Mouse (Mus musculus): ENCODE measurements around the gene Babam2.
A peak's percentile ranks its signal among the peaks of the same experiment; 100 is the strongest.

Babam2 gene

GRCm38 (mm10) chr5:31697644-31698296 is at the start of gene Babam2:
TSS of gene Babam2 (plus strand) at chr5:31697684.
- DNase-seq (ENCODE audit: low spot score in 2 of 2): peak; percentile 83

- no peak for DNase-seq (ENCODE audit: low spot score in 2 of 2)
Measured at GRCm38 (mm10) chr5:31650518-31651288, 46.8 kb upstream of the Babam2 start.

- no peak for DNase-seq (ENCODE audit: low spot score in 2 of 2)
Measured at GRCm38 (mm10) chr5:31655688-31656190, 41.7 kb upstream of the Babam2 start.

- no peak for DNase-seq (ENCODE audit: low spot score in 2 of 2)
Measured at GRCm38 (mm10) chr5:31666176-31666575, 31.3 kb upstream of the Babam2 start.

- no peak for DNase-seq (ENCODE audit: low spot score in 2 of 2)
Measured at GRCm38 (mm10) chr5:31668325-31668968, 29.0 kb upstream of the Babam2 start.

GRCm38 (mm10) chr5:31669984-31670383 is 27.5 kb upstream of the Babam2 start:
- no peak for DNase-seq (ENCODE audit: low spot score in 2 of 2)

GRCm38 (mm10) chr5:31671137-31671536 is 26.3 kb upstream of the Babam2 start:
- no peak for DNase-seq (ENCODE audit: low spot score in 2 of 2)

- DNase-seq (ENCODE audit: low spot score in 2 of 2): no peak
Measured at GRCm38 (mm10) chr5:31673431-31673830, 24.1 kb upstream of the Babam2 start.

GRCm38 (mm10) chr5:31678000-31678399 is 19.5 kb upstream of the Babam2 start:
- no peak for DNase-seq (ENCODE audit: low spot score in 2 of 2)

- DNase-seq (ENCODE audit: low spot score in 2 of 2): no peak
Measured at GRCm38 (mm10) chr5:31680183-31680582, 17.3 kb upstream of the Babam2 start.

GRCm38 (mm10) chr5:31682305-31682704 is 15.2 kb upstream of the Babam2 start:
- no peak for DNase-seq (ENCODE audit: low spot score in 2 of 2)

GRCm38 (mm10) chr5:31686040-31686439 is 11.4 kb upstream of the Babam2 start:
- DNase-seq (ENCODE audit: low spot score in 2 of 2): no peak

GRCm38 (mm10) chr5:31687972-31688371 is 9.5 kb upstream of the Babam2 start:
- no peak for DNase-seq (ENCODE audit: low spot score in 2 of 2)

- DNase-seq (ENCODE audit: low spot score in 2 of 2): no peak
Measured at GRCm38 (mm10) chr5:31693191-31693590, 4.3 kb upstream of the Babam2 start.

- DNase-seq (ENCODE audit: low spot score in 2 of 2): no peak
Measured at GRCm38 (mm10) chr5:31696971-31697643, 377 bp upstream of the Babam2 start, which contains the start of gene Rbks. TSS of gene Rbks (minus strand) at chr5:31697627.

GRCm38 (mm10) chr5:31698297-31698726 is 828 bp downstream of the Babam2 start:
- DNase-seq (ENCODE audit: low spot score in 2 of 2): peak; percentile 74 to 83

GRCm38 (mm10) chr5:31698931-31699330 is 1.4 kb downstream of the Babam2 start:
- no peak for DNase-seq (ENCODE audit: low spot score in 2 of 2)

GRCm38 (mm10) chr5:31699397-31699796 is 1.9 kb downstream of the Babam2 start:
- DNase-seq (ENCODE audit: low spot score in 2 of 2): no peak

GRCm38 (mm10) chr5:31704971-31705370 is 7.5 kb downstream of the Babam2 start:
- peak; percentile 54 to 78 for DNase-seq (ENCODE audit: low spot score in 2 of 2)

- no peak for DNase-seq (ENCODE audit: low spot score in 2 of 2)
Measured at GRCm38 (mm10) chr5:31706826-31707225, 9.3 kb downstream of the Babam2 start.

- no peak for DNase-seq (ENCODE audit: low spot score in 2 of 2)
Measured at GRCm38 (mm10) chr5:31709389-31709788, 11.9 kb downstream of the Babam2 start.

GRCm38 (mm10) chr5:31713280-31713711 is 15.8 kb downstream of the Babam2 start:
- DNase-seq (ENCODE audit: low spot score in 2 of 2): no peak

All from right cerebral cortex, postnatal 36 days (tissue).